Mouse (Mus musculus) neural tube, embryonic 14.5 days (tissue): ENCODE results near the gene Actr5. TPM values are rescaled to one million over a fixed set of nuclear protein-coding genes. Genes with fewer than 3 reads are reported as not detected.

Source experiments
- ATAC-seq: fragments of 200-750 bp; cut with Nextera tagmentation; 2 replicates; pipeline ENCODE4 v1.8.0; 2017; ENCODE audit warnings: low read depth, mild to moderate bottlenecking, moderate TSS enrichment, moderate library complexity
- H3K27ac ChIP-seq: fragments of 300-500 bp; sonication (generic); 2 replicates; pipeline ENCODE4 v1.5.1; 2014; ENCODE audit warnings: low read depth, mild to moderate bottlenecking, control low read depth, low read length, moderate library complexity, mixed read lengths
- H3K27me3 ChIP-seq: fragments of 300-500 bp; sonication (generic); 2 replicates; pipeline ENCODE4 v1.6.1; 2014; ENCODE audit warnings: low read length; ENCODE audit not compliant: control insufficient read depth, insufficient read depth
- H3K36me3 ChIP-seq: fragments of 300-500 bp; sonication (generic); 2 replicates; pipeline ENCODE4 v1.6.1; 2014; ENCODE audit warnings: low read length, mixed read lengths; ENCODE audit not compliant: control insufficient read depth, insufficient read depth
- H3K4me1 ChIP-seq: fragments of 300-500 bp; sonication (generic); 2 replicates; pipeline ENCODE4 v1.6.1; 2014; ENCODE audit warnings: low read length; ENCODE audit not compliant: control insufficient read depth, insufficient read depth
- H3K4me2 ChIP-seq: fragments of 300-500 bp; sonication (generic); 2 replicates; pipeline ENCODE4 v1.6.1; 2014; ENCODE audit warnings: mild to moderate bottlenecking, low read depth, low read length, control low read depth
- H3K4me3 ChIP-seq: fragments of 300-500 bp; sonication (generic); 2 replicates; pipeline ENCODE4 v1.5.1; 2014; ENCODE audit warnings: low read depth, low read length, control low read depth, mixed read lengths
- H3K9ac ChIP-seq: fragments of 300-500 bp; sonication (generic); replicated peaks from 2 replicates; pipeline ENCODE4 v1.6.1; 2014; ENCODE audit warnings: low read depth, mild to moderate bottlenecking, control low read depth, low read length, mixed read lengths
- H3K9me3 ChIP-seq: fragments of 300-500 bp; sonication (generic); 2 replicates; pipeline ENCODE4 v1.6.1; 2016; ENCODE audit warnings: low read length; ENCODE audit not compliant: control insufficient read depth
- WGBS: fragments of 180-500 bp; shearing (Covaris S2); extraction: QIAGEN DNeasy Blood & Tissue Kit; methylation state at CpG from one replicate; pipeline ENCODE4 v1.1.7; 2014; 5-methylcytosine and 5-hydroxymethylcytosine counted together
- polyA plus RNA-seq: library from polyadenylated mRNA; unstranded; fragments of >200 nt; fragmentation: Nextera tagmentation; extraction: Ambion mirVana; gene quantifications from 2 replicates; pipeline ENCODE4 v1.2.1, GENCODE M21; 2014

Gene Actr5
- polyA plus RNA-seq, 1 experiment from 2014 or later = 12.9 TPM

GRCm38 (mm10) chr2:158675161-158675560, 50.5 kb downstream of the Actr5 start:
- Histone ChIP-seq H3K9ac (no peak overlapping the region), H3K36me3 (no peaks in the 10 kb centered on the region), H3K27me3 (no peaks in the 10 kb centered on the region), H3K4me3 (no peak overlapping the region), H3K4me1 (peaks cover 10% of the 10 kb centered on the region; the same call in 1 of the 2 replicates), H3K9me3 (no peaks in the 10 kb centered on the region), H3K27ac (no peak overlapping the region), H3K4me2 (no peak overlapping the region)
- ATAC-seq = no peak
- WGBS = 89% methylated on average over 6 of the region's 6 CpGs

DNA sequence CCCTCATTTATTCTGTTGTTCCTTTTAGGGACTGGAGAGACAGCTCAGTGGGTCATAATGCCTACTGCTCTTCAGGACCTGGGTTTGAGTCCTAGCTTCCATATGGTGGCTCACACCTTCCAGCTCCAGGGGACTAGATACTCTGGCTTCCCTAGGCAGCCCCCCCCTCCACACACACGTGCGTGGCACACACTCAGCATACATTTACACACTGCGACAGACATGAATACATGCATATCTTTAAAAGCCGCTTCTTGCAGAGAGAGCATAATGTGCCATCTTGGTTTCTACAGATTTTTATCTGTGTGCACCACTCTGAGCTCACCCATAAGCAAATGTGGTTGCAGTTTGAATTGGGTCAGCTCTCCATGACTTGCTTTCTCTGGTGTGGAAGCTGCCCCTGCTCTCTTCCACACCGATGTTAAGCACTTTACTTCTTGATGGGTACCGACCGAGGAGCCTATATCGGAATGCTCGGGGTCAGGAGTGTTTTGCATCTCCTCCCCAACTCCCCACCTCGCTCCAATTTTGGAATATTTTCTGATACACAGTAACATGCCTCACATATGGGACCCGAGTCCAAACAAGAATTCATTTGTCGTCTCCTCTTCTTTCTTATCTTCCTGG, 51.3 kb downstream of the Actr5 start:
- H3K4me2 ChIP-seq = no peak overlapping the region
- H3K9ac ChIP-seq = no peak overlapping the region
- no peak overlapping the region for H3K4me3 ChIP-seq
- no peak overlapping the region for H3K27ac ChIP-seq
- no peaks in the 10 kb centered on the region for H3K9me3 ChIP-seq
- no peaks in the 10 kb centered on the region for H3K36me3 ChIP-seq
- peaks cover 10% of the 10 kb centered on the region; the same call in 1 of the 2 replicates for H3K4me1 ChIP-seq
- 90% methylated on average over 12 of the region's 12 CpGs for WGBS
- H3K27me3 ChIP-seq = no peaks in the 10 kb centered on the region
- ATAC-seq = no peak

DNA sequence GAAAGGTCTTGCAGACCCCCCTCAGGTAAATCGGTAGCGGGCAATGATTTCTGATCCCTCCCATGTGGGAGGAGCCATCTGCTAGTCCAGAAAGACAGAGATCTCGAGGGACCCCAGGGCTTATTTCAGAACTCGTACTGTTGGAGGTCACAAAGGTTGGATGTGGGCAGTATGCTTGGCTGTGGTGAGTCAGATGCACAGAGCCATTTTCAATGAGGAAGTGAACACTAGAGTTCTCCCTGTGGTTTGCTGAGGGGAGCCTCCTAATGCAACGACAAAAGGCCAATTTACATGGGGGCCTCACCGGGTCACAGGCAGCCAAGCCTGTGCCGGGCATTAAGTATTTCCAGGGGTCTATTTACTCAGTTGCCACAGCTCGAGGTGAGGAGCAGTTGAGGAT, 53.3 kb downstream of the Actr5 start:
- 68% methylated on average over 8 of the region's 8 CpGs for WGBS
- ATAC-seq = no peak
- Histone ChIP-seq H3K9me3 (no peaks in the 10 kb centered on the region), H3K4me2 (no peak overlapping the region), H3K27ac (no peak overlapping the region), H3K9ac (no peak overlapping the region), H3K36me3 (no peaks in the 10 kb centered on the region), H3K4me3 (no peak overlapping the region), H3K4me1 (peaks cover 7% of the 10 kb centered on the region; the same call in 1 of the 2 replicates), H3K27me3 (no peaks in the 10 kb centered on the region)

- Histone ChIP-seq H3K27ac (no peak overlapping the region), H3K4me2 (no peak overlapping the region), H3K9ac (no peak overlapping the region), H3K27me3 (no peaks in the 10 kb centered on the region), H3K4me1 (no peaks in the 10 kb centered on the region), H3K9me3 (no peaks in the 10 kb centered on the region), H3K36me3 (no peaks in the 10 kb centered on the region), H3K4me3 (no peak overlapping the region)
- ATAC-seq = no peak
- 94% methylated on average over 7 of the region's 7 CpGs for WGBS
These were observed 54.4 kb downstream of the Actr5 start for GRCm38 (mm10) chr2:158679091-158679490.

GRCm38 (mm10) chr2:158680357-158680889, 55.7 kb downstream of the Actr5 start:
- H3K9ac ChIP-seq = no peak overlapping the region
- H3K4me2 ChIP-seq = no peak overlapping the region
- no peaks in the 10 kb centered on the region for H3K9me3 ChIP-seq
- 65% methylated on average over 10 of the region's 10 CpGs for WGBS
- ATAC-seq = no peak
- H3K36me3 ChIP-seq = no peaks in the 10 kb centered on the region
- no peak overlapping the region for H3K27ac ChIP-seq
- H3K4me1 ChIP-seq = no peaks in the 10 kb centered on the region
- H3K4me3 ChIP-seq = no peak overlapping the region
- H3K27me3 ChIP-seq = no peaks in the 10 kb centered on the region

GRCm38 (mm10) chr2:158681714-158682113, 57.0 kb downstream of the Actr5 start:
- H3K4me3 ChIP-seq = no peak overlapping the region
- no peak overlapping the region for H3K27ac ChIP-seq
- no peak overlapping the region for H3K9ac ChIP-seq
- 68% methylated on average over 6 of the region's 6 CpGs for WGBS
- H3K27me3 ChIP-seq = no peaks in the 10 kb centered on the region
- no peaks in the 10 kb centered on the region for H3K36me3 ChIP-seq
- H3K4me1 ChIP-seq = no peaks in the 10 kb centered on the region
- no peak for ATAC-seq
- no peaks in the 10 kb centered on the region for H3K9me3 ChIP-seq
- H3K4me2 ChIP-seq = no peak overlapping the region

DNA sequence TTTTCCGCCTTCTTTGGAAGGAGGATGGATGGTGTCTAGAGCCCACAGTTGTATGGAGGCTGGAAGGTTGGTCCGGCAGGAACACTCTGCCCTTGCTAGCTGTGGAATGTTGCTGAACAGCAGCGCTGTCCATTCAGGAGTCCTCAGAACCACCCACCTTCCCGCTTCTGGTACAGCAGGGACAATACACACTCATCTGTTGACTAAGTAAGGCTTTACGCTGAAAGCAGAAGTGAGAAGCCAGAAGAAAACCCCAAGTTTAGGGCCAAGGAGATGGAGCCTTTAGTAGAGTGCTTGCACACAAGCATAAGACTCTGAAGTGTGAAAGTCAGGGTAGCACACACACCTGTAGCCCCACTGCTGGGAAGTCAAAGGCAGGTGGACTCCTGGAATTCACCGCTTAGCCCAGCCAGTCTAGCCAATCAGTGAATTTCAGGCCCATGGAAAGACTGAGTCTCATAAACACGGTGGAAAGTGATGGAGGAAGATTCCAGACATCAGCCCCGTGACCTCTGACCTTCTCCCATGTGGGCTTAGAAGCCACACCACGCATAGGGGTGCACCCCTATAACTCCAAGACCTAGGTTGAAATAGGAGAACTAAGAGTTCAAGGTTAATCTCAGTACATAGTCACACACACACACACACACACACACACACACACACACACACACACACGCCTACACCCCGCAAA, 57.8 kb downstream of the Actr5 start:
- Histone ChIP-seq H3K36me3 (no peaks in the 10 kb centered on the region), H3K4me3 (no peak overlapping the region), H3K4me2 (no peak overlapping the region), H3K27me3 (no peaks in the 10 kb centered on the region), H3K9me3 (no peaks in the 10 kb centered on the region), H3K4me1 (no peaks in the 10 kb centered on the region), H3K9ac (no peak overlapping the region), H3K27ac (no peak overlapping the region)
- ATAC-seq = no peak
- 71% methylated on average over 11 of the region's 11 CpGs for WGBS

DNA sequence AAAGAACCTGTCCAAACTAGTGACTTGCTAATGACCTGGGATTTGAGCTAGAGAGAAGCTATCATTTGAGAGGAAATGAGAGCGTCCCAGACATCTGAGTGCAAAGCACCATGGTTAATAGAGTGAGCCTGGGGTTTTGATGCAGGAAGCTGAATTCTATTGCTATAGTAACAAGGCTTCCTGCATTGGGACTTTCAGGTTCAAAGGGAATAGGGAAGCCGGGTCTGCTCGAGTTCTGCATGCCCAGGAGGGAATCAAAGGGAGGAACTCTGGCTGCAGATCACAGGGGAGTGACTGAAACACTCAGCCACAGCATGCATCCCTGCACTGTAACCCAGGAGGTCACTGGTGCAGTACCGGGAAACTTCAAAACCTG, 58.3 kb downstream of the Actr5 start:
- no peak overlapping the region for H3K27ac ChIP-seq
- ATAC-seq = no peak
- H3K9me3 ChIP-seq = no peaks in the 10 kb centered on the region
- no peaks in the 10 kb centered on the region for H3K36me3 ChIP-seq
- no peaks in the 10 kb centered on the region for H3K27me3 ChIP-seq
- no peaks in the 10 kb centered on the region for H3K4me1 ChIP-seq
- 15% methylated on average over 4 of the region's 4 CpGs for WGBS
- H3K4me3 ChIP-seq = no peak overlapping the region
- H3K4me2 ChIP-seq = no peak overlapping the region
- H3K9ac ChIP-seq = no peak overlapping the region

GRCm38 (mm10) chr2:158684247-158684843, 59.7 kb downstream of the Actr5 start:
- H3K9me3 ChIP-seq = no peaks in the 10 kb centered on the region
- H3K27ac ChIP-seq = no peak overlapping the region
- H3K9ac ChIP-seq = no peak overlapping the region
- no peaks in the 10 kb centered on the region for H3K36me3 ChIP-seq
- no peaks in the 10 kb centered on the region for H3K27me3 ChIP-seq
- H3K4me3 ChIP-seq = no peak overlapping the region
- H3K4me1 ChIP-seq = no peaks in the 10 kb centered on the region
- no peak for ATAC-seq
- no peak overlapping the region for H3K4me2 ChIP-seq
- 44% methylated on average over 9 of the region's 9 CpGs for WGBS
